Mouse (Mus musculus): ENCODE measurements around the gene Per3. TPM values are rescaled to one million over a fixed set of nuclear protein-coding genes. Genes with fewer than 3 reads are reported as not detected.

Gene Per3
- polyA plus RNA-seq, 1 experiment from 2014 or later: 6.6 TPM

DNA sequence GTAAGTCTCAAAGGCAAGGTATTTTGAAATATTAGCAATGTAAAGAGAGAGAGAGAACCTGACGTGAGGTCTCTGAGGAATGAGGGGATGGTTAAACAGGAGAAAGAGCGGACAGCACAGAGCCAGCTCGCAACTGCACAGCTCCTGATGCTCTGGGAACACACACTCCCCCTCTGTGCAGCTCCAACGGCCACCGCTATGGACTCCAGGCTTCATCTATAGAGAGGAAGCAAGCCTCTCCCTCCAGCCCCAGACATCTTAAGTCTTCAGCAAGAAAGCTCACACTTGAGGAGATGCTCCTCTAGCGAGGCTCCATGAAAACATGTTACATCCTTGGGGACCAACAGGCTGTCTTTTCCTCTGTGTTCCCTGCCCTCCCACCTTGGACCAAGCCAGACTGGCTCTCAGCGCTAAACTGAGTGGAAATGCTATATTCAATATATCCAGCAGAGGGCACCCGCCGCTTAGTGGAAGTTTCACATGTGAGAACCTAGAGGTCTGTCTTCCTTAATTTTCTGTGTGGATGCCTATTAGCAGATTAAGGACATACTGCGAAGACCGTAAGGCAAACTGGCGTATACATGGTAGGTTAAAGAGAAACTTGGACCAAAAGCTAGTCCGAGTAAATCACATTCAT is 28.8 kb upstream of the Per3 start:
- H3K9ac ChIP-seq (replicated peaks; ENCODE audit: low read length): no peak overlapping the region
- no peak overlapping the region for H3K4me2 ChIP-seq (ENCODE audit: low read depth, low read length)
- ATAC-seq (replicated peaks; ENCODE audit: insufficient number of reproducible peaks, low FRiP score, low TSS enrichment, low read depth) (no peak), DNase-seq (ENCODE audit: low spot score) (peak; percentile 88)
- no peaks in the 10 kb centered on the region for H3K27me3 ChIP-seq (ENCODE audit: control insufficient read depth, insufficient read depth, low read length)
- H3K4me1 ChIP-seq (ENCODE audit: control insufficient read depth, insufficient read depth, low read length): no peaks in the 10 kb centered on the region
- H3K4me3 ChIP-seq (ENCODE audit: low read depth, low read length): no peak overlapping the region
- 55% methylated on average over 13 of the region's 13 CpGs for WGBS
- H3K9me3 ChIP-seq (replicated peaks; ENCODE audit: control insufficient read depth, low read length): no peaks in the 10 kb centered on the region
- H3K27ac ChIP-seq (replicated peaks; ENCODE audit: low read depth, low read length): no peak overlapping the region
- no peaks in the 10 kb centered on the region for H3K36me3 ChIP-seq (replicated peaks; ENCODE audit: control insufficient read depth, insufficient read depth, low read depth, low read length)

DNA sequence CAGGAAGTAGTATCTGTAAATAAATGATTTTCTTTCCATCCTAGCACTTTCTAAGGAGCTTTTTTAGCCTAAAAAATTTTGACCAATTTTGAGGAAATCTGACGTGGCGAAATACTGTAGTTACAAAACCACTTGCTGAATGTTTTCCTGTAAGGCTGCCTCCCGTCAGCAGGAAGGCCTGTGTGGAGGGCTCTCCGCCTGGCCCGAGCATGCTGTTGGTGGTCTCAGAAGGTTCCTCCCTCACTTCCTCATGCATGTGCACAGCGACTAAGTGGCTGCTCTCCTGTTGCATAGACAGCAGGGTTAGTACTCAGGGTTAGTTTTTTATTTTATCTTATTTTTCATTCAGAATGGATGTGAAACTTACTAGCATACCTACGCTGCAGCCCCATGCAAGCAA is 26.5 kb upstream of the Per3 start:
- Histone ChIP-seq H3K4me2 (ENCODE audit: low read depth, low read length) (no peak overlapping the region), H3K9me3 (replicated peaks; ENCODE audit: control insufficient read depth, low read length) (no peaks in the 10 kb centered on the region), H3K36me3 (replicated peaks; ENCODE audit: control insufficient read depth, insufficient read depth, low read depth, low read length) (no peaks in the 10 kb centered on the region), H3K27ac (replicated peaks; ENCODE audit: low read depth, low read length) (no peak overlapping the region), H3K27me3 (ENCODE audit: control insufficient read depth, insufficient read depth, low read length) (no peaks in the 10 kb centered on the region), H3K4me1 (ENCODE audit: control insufficient read depth, insufficient read depth, low read length) (no peaks in the 10 kb centered on the region), H3K4me3 (ENCODE audit: low read depth, low read length) (no peak overlapping the region), H3K9ac (replicated peaks; ENCODE audit: low read length) (no peak overlapping the region)
- DNase-seq (ENCODE audit: low spot score) (no peak), ATAC-seq (replicated peaks; ENCODE audit: insufficient number of reproducible peaks, low FRiP score, low TSS enrichment, low read depth) (no peak)
- 90% methylated on average over 7 of the region's 7 CpGs for WGBS

GRCm38 (mm10) chr4:151068751-151069150 is 24.3 kb upstream of the Per3 start:
- no peak for ATAC-seq (replicated peaks; ENCODE audit: insufficient number of reproducible peaks, low FRiP score, low TSS enrichment, low read depth)

GRCm38 (mm10) chr4:151059566-151059965 is 15.1 kb upstream of the Per3 start:
- 96% methylated on average over 4 of the region's 4 CpGs for WGBS
- no peak for DNase-seq (ENCODE audit: low spot score)
- H3K9ac ChIP-seq (replicated peaks; ENCODE audit: low read length): no peak overlapping the region
- H3K9me3 ChIP-seq (replicated peaks; ENCODE audit: control insufficient read depth, low read length): no peaks in the 10 kb centered on the region
- no peak overlapping the region for H3K4me2 ChIP-seq (ENCODE audit: low read depth, low read length)
- no peaks in the 10 kb centered on the region for H3K4me1 ChIP-seq (ENCODE audit: control insufficient read depth, insufficient read depth, low read length)
- ATAC-seq (replicated peaks; ENCODE audit: insufficient number of reproducible peaks, low FRiP score, low TSS enrichment, low read depth): no peak
- H3K4me3 ChIP-seq (ENCODE audit: low read depth, low read length): no peak overlapping the region
- no peaks in the 10 kb centered on the region for H3K27me3 ChIP-seq (ENCODE audit: control insufficient read depth, insufficient read depth, low read length)
- H3K27ac ChIP-seq (replicated peaks; ENCODE audit: low read depth, low read length): no peak overlapping the region
- H3K36me3 ChIP-seq (replicated peaks; ENCODE audit: control insufficient read depth, insufficient read depth, low read depth, low read length): no peaks in the 10 kb centered on the region

More at GRCm38 (mm10) chr4:151068751-151069150, 24.3 kb upstream of the Per3 start:
- Histone ChIP-seq H3K4me2 (ENCODE audit: low read depth, low read length) (no peak overlapping the region), H3K36me3 (replicated peaks; ENCODE audit: control insufficient read depth, insufficient read depth, low read depth, low read length) (no peaks in the 10 kb centered on the region), H3K27me3 (ENCODE audit: control insufficient read depth, insufficient read depth, low read length) (no peaks in the 10 kb centered on the region), H3K27ac (replicated peaks; ENCODE audit: low read depth, low read length) (no peak overlapping the region), H3K4me1 (ENCODE audit: control insufficient read depth, insufficient read depth, low read length) (no peaks in the 10 kb centered on the region), H3K9me3 (replicated peaks; ENCODE audit: control insufficient read depth, low read length) (no peaks in the 10 kb centered on the region), H3K4me3 (ENCODE audit: low read depth, low read length) (no peak overlapping the region), H3K9ac (replicated peaks; ENCODE audit: low read length) (no peak overlapping the region)
- WGBS: 77% methylated on average over 4 of the region's 4 CpGs
- DNase-seq (ENCODE audit: low spot score): no peak

GRCm38 (mm10) chr4:151058634-151059033 is 14.2 kb upstream of the Per3 start:
- Histone ChIP-seq H3K9ac (replicated peaks; ENCODE audit: low read length) (peak overlapping the region; percentile 56; the same call in 1 of the 2 replicates), H3K36me3 (replicated peaks; ENCODE audit: control insufficient read depth, insufficient read depth, low read depth, low read length) (no peaks in the 10 kb centered on the region; the same call in 1 of the 2 replicates), H3K4me3 (ENCODE audit: low read depth, low read length) (peak overlapping the region; percentile 85; the same call in 1 of the 2 replicates), H3K27ac (replicated peaks; ENCODE audit: low read depth, low read length) (no peak overlapping the region), H3K4me1 (ENCODE audit: control insufficient read depth, insufficient read depth, low read length) (no peaks in the 10 kb centered on the region), H3K9me3 (replicated peaks; ENCODE audit: control insufficient read depth, low read length) (no peaks in the 10 kb centered on the region), H3K4me2 (ENCODE audit: low read depth, low read length) (peak overlapping the region; percentile 48; the same call in 1 of the 2 replicates), H3K27me3 (ENCODE audit: control insufficient read depth, insufficient read depth, low read length) (no peaks in the 10 kb centered on the region)
- ATAC-seq (replicated peaks; ENCODE audit: insufficient number of reproducible peaks, low FRiP score, low TSS enrichment, low read depth) (no peak), DNase-seq (ENCODE audit: low spot score) (no peak)
- 81% methylated on average over 4 of the region's 4 CpGs for WGBS

DNA sequence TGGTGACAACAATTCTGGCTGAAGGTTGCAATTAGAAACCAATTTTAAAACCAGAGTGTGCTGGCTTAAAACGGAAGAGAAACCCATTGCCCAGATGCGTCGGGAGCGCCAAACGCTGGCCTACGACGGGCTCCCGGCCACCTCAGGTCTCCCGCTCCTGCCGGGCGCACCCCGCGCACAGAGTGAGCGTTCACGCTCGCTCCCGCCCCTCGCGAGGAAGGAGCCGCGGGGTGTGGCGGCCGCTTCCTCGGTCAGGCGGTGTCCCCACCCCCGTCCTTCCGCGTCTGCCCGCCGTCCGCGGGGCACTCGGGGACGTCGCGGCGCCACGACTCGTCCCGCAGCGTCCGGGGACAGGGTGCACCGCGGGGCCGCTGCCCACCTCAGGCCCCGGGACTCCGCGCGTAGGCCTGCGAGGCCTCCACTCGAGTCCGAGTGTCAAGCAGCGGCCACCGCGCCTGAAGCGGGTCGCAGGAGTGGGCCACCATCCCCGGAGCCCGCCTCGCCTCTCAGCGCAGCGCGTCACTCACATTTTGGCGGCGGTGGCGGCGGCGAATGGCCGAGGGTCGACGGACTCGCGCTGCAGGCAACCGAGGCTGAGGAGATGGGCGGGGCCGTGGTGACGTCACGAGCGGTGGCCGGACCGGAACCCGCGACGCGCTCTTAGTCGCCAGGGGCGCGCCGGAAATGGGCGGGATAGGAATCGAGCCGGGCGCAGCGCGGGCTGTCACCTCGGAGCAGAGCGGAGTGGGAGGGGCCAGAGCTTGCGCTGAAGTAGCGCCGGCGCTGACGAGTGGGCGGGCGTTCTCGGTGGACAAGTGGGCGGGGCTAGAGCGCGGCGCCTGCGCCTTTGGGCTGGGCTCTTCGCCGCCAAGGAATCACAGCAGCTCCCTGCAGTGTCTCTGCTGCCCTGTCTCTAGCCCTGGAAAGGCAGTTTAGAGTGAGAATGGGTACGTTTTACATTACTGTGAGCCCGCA is 13.2 kb upstream of the Per3 start, which contains the start of gene Vamp3:
Gene Vamp3, minus strand, starts transcription at position 617 of the 975 bp plus-strand sequence.
- DNase-seq (ENCODE audit: low spot score) (peak; percentile 100), ATAC-seq (replicated peaks; ENCODE audit: insufficient number of reproducible peaks, low FRiP score, low TSS enrichment, low read depth) (peak; percentile 96)
- under 1% methylated on average over 112 of the region's 114 CpGs for WGBS
- peak within 1 kb of the TSS; percentile 91 for H3K9ac ChIP-seq (replicated peaks; ENCODE audit: low read length)
- H3K4me1 ChIP-seq (ENCODE audit: control insufficient read depth, insufficient read depth, low read length): no peaks in the 10 kb centered on the region
- no peaks in the 10 kb centered on the region for H3K9me3 ChIP-seq (replicated peaks; ENCODE audit: control insufficient read depth, low read length)
- no peaks in the 10 kb centered on the region; the same call in 1 of the 2 replicates for H3K36me3 ChIP-seq (replicated peaks; ENCODE audit: control insufficient read depth, insufficient read depth, low read depth, low read length)
- H3K27ac ChIP-seq (replicated peaks; ENCODE audit: low read depth, low read length): peak within 1 kb of the TSS; percentile 57; the same call in 1 of the 2 replicates
- H3K27me3 ChIP-seq (ENCODE audit: control insufficient read depth, insufficient read depth, low read length): no peaks in the 10 kb centered on the region
- H3K4me2 ChIP-seq (ENCODE audit: low read depth, low read length): peak within 1 kb of the TSS; percentile 70
- peak within 1 kb of the TSS; percentile 85 for H3K4me3 ChIP-seq (ENCODE audit: low read depth, low read length)

DNA sequence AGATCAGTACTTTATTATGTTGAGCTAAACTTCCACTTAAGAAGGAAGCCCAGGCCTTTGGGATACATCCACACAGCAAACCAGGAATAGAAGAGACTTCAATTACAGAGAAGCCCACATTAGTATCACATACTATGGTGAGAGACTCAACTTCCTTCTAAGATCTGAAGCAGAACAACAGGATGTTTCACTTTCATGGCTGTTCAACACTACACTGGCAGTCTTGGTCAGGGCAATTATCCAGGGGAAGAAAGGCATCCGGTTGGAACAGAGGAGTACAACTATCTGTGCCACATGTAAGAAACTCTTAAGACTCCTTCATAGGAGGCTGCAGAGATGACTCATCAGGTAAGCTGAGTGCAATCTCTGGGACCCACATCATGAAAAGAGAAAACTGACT is 6.7 kb upstream of the Per3 start:
- no peak overlapping the region for H3K27ac ChIP-seq (replicated peaks; ENCODE audit: low read depth, low read length)
- H3K27me3 ChIP-seq (ENCODE audit: control insufficient read depth, insufficient read depth, low read length): no peaks in the 10 kb centered on the region
- H3K9ac ChIP-seq (replicated peaks; ENCODE audit: low read length): no peak overlapping the region
- no peak overlapping the region for H3K4me2 ChIP-seq (ENCODE audit: low read depth, low read length)
- DNase-seq (ENCODE audit: low spot score) (no peak), ATAC-seq (replicated peaks; ENCODE audit: insufficient number of reproducible peaks, low FRiP score, low TSS enrichment, low read depth) (no peak)
- H3K4me1 ChIP-seq (ENCODE audit: control insufficient read depth, insufficient read depth, low read length): no peaks in the 10 kb centered on the region
- no peaks in the 10 kb centered on the region for H3K9me3 ChIP-seq (replicated peaks; ENCODE audit: control insufficient read depth, low read length)
- 90% methylated on average over 1 of the region's 1 CpGs for WGBS
- no peaks in the 10 kb centered on the region; the same call in 1 of the 2 replicates for H3K36me3 ChIP-seq (replicated peaks; ENCODE audit: control insufficient read depth, insufficient read depth, low read depth, low read length)
- H3K4me3 ChIP-seq (ENCODE audit: low read depth, low read length): no peak overlapping the region

All from embryonic facial prominence, embryonic 11.5 days (tissue).